Mouse (Mus musculus) layer of hippocampus, adult 6 months (tissue): ENCODE data around the gene Serpinb9g. TPM values are rescaled to one million over a fixed set of nuclear protein-coding genes. Genes with fewer than 3 reads are reported as not detected.

Experiments
- long read RNA-seq, 2 experiments: library from polyadenylated mRNA; unstranded; transcript quantifications; one replicate each; pipeline ENCODE4 v2.0.0; 2019 to 2020
- polyA plus RNA-seq: library from polyadenylated mRNA; unstranded; fragments of <200 nt; fragmentation: Nextera tagmentation; gene quantifications from 2 replicates; pipeline ENCODE4 v1.2.3, GENCODE M21; 2021

Gene Serpinb9g
- not detected in 2 replicates for polyA plus RNA-seq
- long read RNA-seq, experiment 1, result 0 reads
- long read RNA-seq, experiment 2, result 0 reads

DNA sequence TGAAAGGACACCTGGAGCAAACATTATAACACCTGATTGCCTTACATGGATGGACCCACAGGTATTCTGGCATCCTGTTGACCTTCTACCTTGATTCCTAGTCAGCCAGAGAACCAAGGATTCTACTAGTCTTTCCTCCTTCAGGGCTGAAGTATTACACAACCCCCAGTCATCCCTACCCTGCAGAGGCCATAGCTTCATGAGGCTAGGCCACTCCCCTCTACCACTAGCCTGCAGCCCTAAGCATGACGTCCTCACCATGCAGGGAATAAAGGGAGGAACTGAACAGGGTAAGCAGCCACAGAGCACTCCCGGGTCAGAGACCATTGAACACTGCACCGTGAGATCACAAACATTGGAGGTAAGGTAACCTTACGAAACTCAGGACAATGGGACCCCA lies at the start of gene Serpinb9g:
TSS of gene Serpinb9g (plus strand) at position 301 of the 400 bp plus-strand sequence.

Other genes starting within 250 kb of the Serpinb9g start
- gene Serpinb9e, start 235.2 kb upstream of the Serpinb9g start, polyA plus RNA-seq, result not detected in 2 replicates
- not detected in 2 replicates for gene Serpinb9f, start 160.7 kb upstream of the Serpinb9g start, polyA plus RNA-seq
- not detected in 2 replicates for gene Gm11397, start 89.0 kb upstream of the Serpinb9g start, polyA plus RNA-seq
- gene Serpinb6d, start 176.6 kb downstream of the Serpinb9g start, polyA plus RNA-seq, result not detected in 2 replicates